Comparison of ENCODE assay signal across 8 mouse cellular contexts in the genomic region with DNA sequence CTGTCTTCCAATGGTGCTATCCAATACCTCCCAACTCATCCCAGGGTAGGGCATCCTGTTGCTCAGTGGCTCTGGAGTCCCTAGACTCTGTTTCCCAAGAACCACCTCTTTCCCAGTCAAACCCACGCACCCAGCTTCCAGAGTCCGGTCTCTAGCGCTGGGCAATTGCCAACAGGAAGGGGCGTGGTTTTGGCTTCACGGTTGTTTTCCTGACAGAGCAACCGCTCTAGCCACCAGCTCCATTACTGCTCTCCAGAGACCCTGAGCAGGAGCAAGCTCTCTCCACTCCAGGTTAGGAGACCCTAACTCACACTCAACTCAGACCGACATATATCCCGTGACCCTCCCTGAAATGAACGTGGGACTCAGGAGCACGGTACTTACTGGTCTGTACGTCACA. TPM values are rescaled to one million over a fixed set of nuclear protein-coding genes. Genes with fewer than 3 reads are reported as not detected.
DNase-seq lines count a peak whose midpoint lies in the region; ATAC-seq and TF ChIP-seq lines count a peak whose summit lies in the region.

No protein-coding gene starts in this region.

- 0 out of 2 replicates have a peak, but pooled peaks have one; percentile 22 for ATAC-seq in erythroid progenitor cell, adult 5-6 weeks (replicated peaks; ENCODE audit: low FRiP score, poor library complexity, severe bottlenecking)
- ATAC-seq in limb, embryonic 15.5 days (ENCODE audit: insufficient number of reproducible peaks, low FRiP score, low TSS enrichment, low read depth), result peak; percentile 40; the same call in 1 of the 2 replicates
- ATAC-seq in forebrain, postnatal 0 days, result no peak

- no peaks in the 10 kb centered on the region for H3K36me3 ChIP-seq in E14TG2a.4 (ENCODE audit: insufficient read depth, low read length)
- no peaks in the 10 kb centered on the region for H3K36me3 ChIP-seq in limb, embryonic 15.5 days
- H3K36me3 ChIP-seq in forebrain, postnatal 0 days (ENCODE audit: insufficient read depth), result no peaks in the 10 kb centered on the region

- no peak for TF ChIP-seq CTCF in E14TG2a.4 (conservative IDR thresholded peaks at IDR 0.05; ENCODE audit: low read length)
- TF ChIP-seq CTCF in forebrain, postnatal 0 days (IDR thresholded peaks at IDR 0.05; ENCODE audit: low read depth), result no peak

- DNase-seq in adrenal gland, adult 2 months, result peak; percentile 81
- DNase-seq in heart, postnatal 4 days, result peak; percentile 93
- DNase-seq in skeletal muscle tissue, adult 2 months (ENCODE audit: low read depth, low spot score), result peak; percentile 64
- no peak for DNase-seq in embryo, embryonic 10.5 days (ENCODE audit: low spot score)
- DNase-seq in forebrain, postnatal 0 days, result no peak

- H3K4me1 ChIP-seq in E14TG2a.4 (replicated peaks; ENCODE audit: low read depth, low read length), result peaks cover 23% of the 10 kb centered on the region
- H3K4me1 ChIP-seq in limb, embryonic 15.5 days, result peaks cover 13% of the 10 kb centered on the region; the same call in 1 of the 2 replicates
- H3K4me1 ChIP-seq in forebrain, postnatal 0 days (ENCODE audit: insufficient read depth), result no peaks in the 10 kb centered on the region

- WGBS in limb, embryonic 15.5 days, result 50% methylated on average over 11 of the region's 11 CpGs
- 79% methylated on average over 11 of the region's 11 CpGs for WGBS in forebrain, postnatal 0 days

- peak overlapping the region; percentile 39; the same call in 1 of the 2 replicates for H3K4me3 ChIP-seq in E14TG2a.4 (replicated peaks; ENCODE audit: low read length)
- H3K4me3 ChIP-seq in limb, embryonic 15.5 days, result no peak overlapping the region
- no peak overlapping the region for H3K4me3 ChIP-seq in forebrain, postnatal 0 days (ENCODE audit: low read depth, low read length)

- H3K4me2 ChIP-seq in limb, embryonic 15.5 days, result no peak overlapping the region
- H3K4me2 ChIP-seq in forebrain, postnatal 0 days (ENCODE audit: low read depth), result no peak overlapping the region

- no peak overlapping the region for H3K9ac ChIP-seq in limb, embryonic 15.5 days
- no peak overlapping the region for H3K9ac ChIP-seq in forebrain, postnatal 0 days

- H3K9me3 ChIP-seq in E14TG2a.4 (ENCODE audit: low read length), result no peaks in the 10 kb centered on the region
- H3K9me3 ChIP-seq in limb, embryonic 15.5 days, result no peaks in the 10 kb centered on the region
- H3K9me3 ChIP-seq in forebrain, postnatal 0 days (ENCODE audit: low read length), result no peaks in the 10 kb centered on the region

- no peak overlapping the region for H3K27ac ChIP-seq in limb, embryonic 15.5 days
- no peak overlapping the region for H3K27ac ChIP-seq in forebrain, postnatal 0 days (ENCODE audit: low read depth, low read length)

- 0 out of 2 replicates have a peak, but pooled peaks cover 9% of the 10 kb centered on the region for H3K27me3 ChIP-seq in E14TG2a.4 (ENCODE audit: insufficient read depth, low read length)
- H3K27me3 ChIP-seq in limb, embryonic 15.5 days, result no peaks in the 10 kb centered on the region
- H3K27me3 ChIP-seq in forebrain, postnatal 0 days (ENCODE audit: insufficient read depth, low read length), result no peaks in the 10 kb centered on the region

RNA-seq across cellular contexts. Expression of gene Cngb1, which starts 13.2 kb away (rescaled TPM):
- total RNA-seq in adrenal gland, adult 2 months (2021), result 1 to 10 TPM in 1 of 2 experiments, under 1 TPM in 1; 0.55 to 1.1 TPM
- 0.57 and 0.71 TPM in 2 replicates for polyA plus RNA-seq in adrenal gland, adult 2 months (2012; rRNA removed)
- not detected in 2 replicates for total RNA-seq in erythroid progenitor cell, adult 5-6 weeks (2015; ENCODE audit: low replicate concordance)
- not detected in 2 replicates for total RNA-seq in erythroid progenitor cell, adult 5-6 weeks (2017; ENCODE audit: low replicate concordance)
- total RNA-seq in heart, postnatal 4 days (2021), result 1 to 10 TPM; 1.1 to 1.9 TPM
- 0.47 and 0.87 TPM in 2 replicates for polyA plus RNA-seq in limb, embryonic 15.5 days (2015; fragmentation: Nextera tagmentation; extraction: Ambion mirVana)
- 0.33 and 0.85 TPM in 2 replicates for total RNA-seq in forebrain, postnatal 0 days (2014; rRNA removed)
- polyA plus RNA-seq in forebrain, postnatal 0 days (2015; fragmentation: Nextera tagmentation; extraction: Ambion mirVana), result 0.47 and 1.2 TPM in 2 replicates

RNA-seq across cellular contexts. Expression of gene Tepp, which starts 17.2 kb away (rescaled TPM):
- under 1 TPM; 0.59 to 0.95 TPM for total RNA-seq in adrenal gland, adult 2 months (2021)
- 0.28 and 0.45 TPM in 2 replicates for polyA plus RNA-seq in adrenal gland, adult 2 months (2012; rRNA removed)
- not detected in 2 replicates for total RNA-seq in erythroid progenitor cell, adult 5-6 weeks (2015; ENCODE audit: low replicate concordance)
- total RNA-seq in erythroid progenitor cell, adult 5-6 weeks (2017; ENCODE audit: low replicate concordance), result not detected in 2 replicates
- total RNA-seq in heart, postnatal 4 days (2021), result not detected
- polyA plus RNA-seq in limb, embryonic 15.5 days (2015; fragmentation: Nextera tagmentation; extraction: Ambion mirVana), result 0.74 TPM in 1 of 2 replicates, not detected in the other
- total RNA-seq in forebrain, postnatal 0 days (2014; rRNA removed), result 1.2 and 1.3 TPM in 2 replicates
- 0.86 and 1.8 TPM in 2 replicates for polyA plus RNA-seq in forebrain, postnatal 0 days (2015; fragmentation: Nextera tagmentation; extraction: Ambion mirVana)

RNA-seq across cellular contexts. Expression of gene Zfp319, which starts 38.6 kb away (rescaled TPM):
- 10 to 100 TPM in 1 of 2 experiments, 1 to 10 TPM in 1; 9.6 to 10.5 TPM for total RNA-seq in adrenal gland, adult 2 months (2021)
- polyA plus RNA-seq in adrenal gland, adult 2 months (2012; rRNA removed), result 12.3 and 13.0 TPM in 2 replicates
- 0.36 and 0.42 TPM in 2 replicates for total RNA-seq in erythroid progenitor cell, adult 5-6 weeks (2015; ENCODE audit: low replicate concordance)
- 0.39 and 0.61 TPM in 2 replicates for total RNA-seq in erythroid progenitor cell, adult 5-6 weeks (2017; ENCODE audit: low replicate concordance)
- total RNA-seq in heart, postnatal 4 days (2021), result 10 to 100 TPM; 12.5 to 14.3 TPM
- 8.7 and 9.0 TPM in 2 replicates for polyA plus RNA-seq in limb, embryonic 15.5 days (2015; fragmentation: Nextera tagmentation; extraction: Ambion mirVana)
- total RNA-seq in forebrain, postnatal 0 days (2014; rRNA removed), result 11.8 and 15.7 TPM in 2 replicates
- polyA plus RNA-seq in forebrain, postnatal 0 days (2015; fragmentation: Nextera tagmentation; extraction: Ambion mirVana), result 10.7 and 13.4 TPM in 2 replicates

RNA-seq across cellular contexts. Expression of gene Usb1, which starts 38.9 kb away (rescaled TPM):
- 10 to 100 TPM; 13.1 to 16.7 TPM for total RNA-seq in adrenal gland, adult 2 months (2021)
- polyA plus RNA-seq in adrenal gland, adult 2 months (2012; rRNA removed), result 19.6 and 23.8 TPM in 2 replicates
- total RNA-seq in erythroid progenitor cell, adult 5-6 weeks (2015; ENCODE audit: low replicate concordance), result 5.4 and 13.0 TPM in 2 replicates
- total RNA-seq in erythroid progenitor cell, adult 5-6 weeks (2017; ENCODE audit: low replicate concordance), result 2.3 TPM in 1 of 2 replicates, not detected in the other
- 10 to 100 TPM; 20.2 to 22.4 TPM for total RNA-seq in heart, postnatal 4 days (2021)
- polyA plus RNA-seq in limb, embryonic 15.5 days (2015; fragmentation: Nextera tagmentation; extraction: Ambion mirVana), result 41.0 and 44.5 TPM in 2 replicates
- total RNA-seq in forebrain, postnatal 0 days (2014; rRNA removed), result 30.8 and 66.0 TPM in 2 replicates
- polyA plus RNA-seq in forebrain, postnatal 0 days (2015; fragmentation: Nextera tagmentation; extraction: Ambion mirVana), result 34.9 and 38.6 TPM in 2 replicates

RNA-seq across cellular contexts. Expression of gene Mmp15, which starts 58.9 kb away (rescaled TPM):
- 1 to 10 TPM; 5.5 to 7.7 TPM for total RNA-seq in adrenal gland, adult 2 months (2021)
- 14.1 and 16.4 TPM in 2 replicates for polyA plus RNA-seq in adrenal gland, adult 2 months (2012; rRNA removed)
- total RNA-seq in erythroid progenitor cell, adult 5-6 weeks (2015; ENCODE audit: low replicate concordance), result not detected in 2 replicates
- total RNA-seq in erythroid progenitor cell, adult 5-6 weeks (2017; ENCODE audit: low replicate concordance), result not detected in 2 replicates
- total RNA-seq in heart, postnatal 4 days (2021), result 100 to 1,000 TPM; 146 to 149 TPM
- 7.8 and 8.1 TPM in 2 replicates for polyA plus RNA-seq in limb, embryonic 15.5 days (2015; fragmentation: Nextera tagmentation; extraction: Ambion mirVana)
- 32.4 and 40.3 TPM in 2 replicates for total RNA-seq in forebrain, postnatal 0 days (2014; rRNA removed)
- polyA plus RNA-seq in forebrain, postnatal 0 days (2015; fragmentation: Nextera tagmentation; extraction: Ambion mirVana), result 10.7 and 13.9 TPM in 2 replicates

Comparison
In these comparisons a context has a peak if more than half of its experiments do, and no peak if none do; other contexts are left out.
1. DNase-seq: peak in adrenal gland, adult 2 months (single experiment), heart, postnatal 4 days (single experiment) and skeletal muscle tissue, adult 2 months (single experiment); none in embryo, embryonic 10.5 days (single experiment) and forebrain, postnatal 0 days (single experiment).